Mouse (Mus musculus): ENCODE results near the gene 1700025C18Rik. TPM values are rescaled to one million over a fixed set of nuclear protein-coding genes. Genes with fewer than 3 reads are reported as not detected.

The 1700025C18Rik gene
- polyA plus RNA-seq, 1 experiment from 2014 or later = not detected

GRCm38 (mm10) chr2:165105513-165106079 lies 15.0 kb upstream of the 1700025C18Rik start:
- no peak for ATAC-seq (ENCODE audit: insufficient read depth)
- H3K9me3 ChIP-seq (replicated peaks) = no peaks in the 10 kb centered on the region
- H3K4me1 ChIP-seq (replicated peaks) = no peaks in the 10 kb centered on the region
- H3K27me3 ChIP-seq = peaks cover 58% of the 10 kb centered on the region
- H3K4me3 ChIP-seq (replicated peaks) = no peak overlapping the region
- no peaks in the 10 kb centered on the region for H3K36me3 ChIP-seq (replicated peaks)
- no peak overlapping the region for H3K9ac ChIP-seq
- no peak overlapping the region for H3K4me2 ChIP-seq
- H3K27ac ChIP-seq (replicated peaks) = no peak overlapping the region
- 58% methylated on average over 16 of the region's 16 CpGs for WGBS (ENCODE audit: insufficient replicate concordance)

GRCm38 (mm10) chr2:165102920-165103319 lies 12.4 kb upstream of the 1700025C18Rik start:
- Histone ChIP-seq H3K9ac (no peak overlapping the region), H3K27me3 (peaks cover 36% of the 10 kb centered on the region), H3K4me1 (replicated peaks) (no peaks in the 10 kb centered on the region), H3K4me2 (no peak overlapping the region), H3K9me3 (replicated peaks) (no peaks in the 10 kb centered on the region), H3K4me3 (replicated peaks) (no peak overlapping the region), H3K36me3 (replicated peaks) (no peaks in the 10 kb centered on the region), H3K27ac (replicated peaks) (no peak overlapping the region)
- WGBS (ENCODE audit: insufficient replicate concordance) = 33% methylated on average over 3 of the region's 3 CpGs
- no peak for ATAC-seq (ENCODE audit: insufficient read depth)

GRCm38 (mm10) chr2:165100749-165101148 lies 10.2 kb upstream of the 1700025C18Rik start:
- Histone ChIP-seq H3K4me1 (replicated peaks) (no peaks in the 10 kb centered on the region), H3K4me3 (replicated peaks) (no peak overlapping the region), H3K9me3 (replicated peaks) (no peaks in the 10 kb centered on the region), H3K36me3 (replicated peaks) (no peaks in the 10 kb centered on the region), H3K4me2 (no peak overlapping the region), H3K9ac (no peak overlapping the region), H3K27me3 (peaks cover 31% of the 10 kb centered on the region), H3K27ac (replicated peaks) (no peak overlapping the region)
- WGBS (ENCODE audit: insufficient replicate concordance) = 8% methylated on average over 6 of the region's 6 CpGs
- no peak for ATAC-seq (ENCODE audit: insufficient read depth)

GRCm38 (mm10) chr2:165098861-165099260 lies 8.3 kb upstream of the 1700025C18Rik start:
- Histone ChIP-seq H3K36me3 (replicated peaks) (no peaks in the 10 kb centered on the region), H3K27me3 (peaks cover 21% of the 10 kb centered on the region), H3K4me3 (replicated peaks) (no peak overlapping the region), H3K9me3 (replicated peaks) (no peaks in the 10 kb centered on the region), H3K9ac (no peak overlapping the region), H3K27ac (replicated peaks) (no peak overlapping the region), H3K4me1 (replicated peaks) (no peaks in the 10 kb centered on the region), H3K4me2 (no peak overlapping the region)
- WGBS (ENCODE audit: insufficient replicate concordance) = 53% methylated on average over 3 of the region's 3 CpGs
- no peak for ATAC-seq (ENCODE audit: insufficient read depth)

GRCm38 (mm10) chr2:165096367-165096766 lies 5.8 kb upstream of the 1700025C18Rik start:
- WGBS (ENCODE audit: insufficient replicate concordance) = 18% methylated on average over 10 of the region's 10 CpGs
- no peak overlapping the region for H3K4me2 ChIP-seq
- no peak overlapping the region for H3K4me3 ChIP-seq (replicated peaks)
- no peak overlapping the region for H3K27ac ChIP-seq (replicated peaks)
- peaks cover 22% of the 10 kb centered on the region for H3K27me3 ChIP-seq
- no peaks in the 10 kb centered on the region for H3K9me3 ChIP-seq (replicated peaks)
- no peak overlapping the region for H3K9ac ChIP-seq
- H3K4me1 ChIP-seq (replicated peaks) = no peaks in the 10 kb centered on the region
- no peaks in the 10 kb centered on the region for H3K36me3 ChIP-seq (replicated peaks)
- ATAC-seq (ENCODE audit: insufficient read depth) = no peak

- WGBS (ENCODE audit: insufficient replicate concordance) = 67% methylated on average over 7 of the region's 7 CpGs
- no peak overlapping the region for H3K4me3 ChIP-seq (replicated peaks)
- H3K36me3 ChIP-seq (replicated peaks) = no peaks in the 10 kb centered on the region
- no peak overlapping the region for H3K9ac ChIP-seq
- no peaks in the 10 kb centered on the region for H3K9me3 ChIP-seq (replicated peaks)
- H3K27ac ChIP-seq (replicated peaks) = no peak overlapping the region
- no peak for ATAC-seq (ENCODE audit: insufficient read depth)
- H3K4me2 ChIP-seq = no peak overlapping the region
- no peaks in the 10 kb centered on the region for H3K4me1 ChIP-seq (replicated peaks)
- peaks cover 19% of the 10 kb centered on the region for H3K27me3 ChIP-seq
These were observed 1.8 kb upstream of the 1700025C18Rik start for GRCm38 (mm10) chr2:165092393-165092792.

- Histone ChIP-seq H3K27ac (replicated peaks) (no peak overlapping the region), H3K9me3 (replicated peaks) (no peaks in the 10 kb centered on the region), H3K4me1 (replicated peaks) (no peaks in the 10 kb centered on the region), H3K27me3 (peaks cover 12% of the 10 kb centered on the region), H3K9ac (no peak overlapping the region), H3K4me3 (replicated peaks) (no peak overlapping the region), H3K36me3 (replicated peaks) (no peaks in the 10 kb centered on the region), H3K4me2 (no peak overlapping the region)
- WGBS (ENCODE audit: insufficient replicate concordance) = 60% methylated on average over 8 of the region's 8 CpGs
- no peak for ATAC-seq (ENCODE audit: insufficient read depth)
These were observed 949 bp upstream of the 1700025C18Rik start for GRCm38 (mm10) chr2:165091433-165091965.

GRCm38 (mm10) chr2:165089470-165089869 lies 1.1 kb downstream of the 1700025C18Rik start:
- no peak for ATAC-seq (ENCODE audit: insufficient read depth)
- H3K4me1 ChIP-seq (replicated peaks) = no peaks in the 10 kb centered on the region
- 37% methylated on average over 14 of the region's 14 CpGs for WGBS (ENCODE audit: insufficient replicate concordance)

GRCm38 (mm10) chr2:165086634-165087033 lies 3.9 kb downstream of the 1700025C18Rik start:
- Histone ChIP-seq H3K36me3 (replicated peaks) (no peaks in the 10 kb centered on the region), H3K4me2 (no peak overlapping the region), H3K27me3 (peaks cover 2% of the 10 kb centered on the region; the same call in 1 of the 2 replicates), H3K4me3 (replicated peaks) (no peak overlapping the region), H3K4me1 (replicated peaks) (no peaks in the 10 kb centered on the region), H3K9me3 (replicated peaks) (no peaks in the 10 kb centered on the region), H3K27ac (replicated peaks) (no peak overlapping the region), H3K9ac (no peak overlapping the region)
- ATAC-seq (ENCODE audit: insufficient read depth) = no peak
- 61% methylated on average over 4 of the region's 4 CpGs for WGBS (ENCODE audit: insufficient replicate concordance)

More at GRCm38 (mm10) chr2:165089470-165089869, 1.1 kb downstream of the 1700025C18Rik start:
- H3K9ac ChIP-seq = no peak overlapping the region
- H3K9me3 ChIP-seq (replicated peaks) = no peaks in the 10 kb centered on the region
- H3K4me3 ChIP-seq (replicated peaks) = no peak overlapping the region
- H3K36me3 ChIP-seq (replicated peaks) = no peaks in the 10 kb centered on the region
- no peak overlapping the region for H3K4me2 ChIP-seq
- H3K27me3 ChIP-seq = peaks cover 4% of the 10 kb centered on the region; the same call in 1 of the 2 replicates
- no peak overlapping the region for H3K27ac ChIP-seq (replicated peaks)

- Histone ChIP-seq H3K27ac (replicated peaks) (no peak overlapping the region), H3K4me1 (replicated peaks) (no peaks in the 10 kb centered on the region), H3K9me3 (replicated peaks) (no peaks in the 10 kb centered on the region), H3K4me3 (replicated peaks) (no peak overlapping the region), H3K36me3 (replicated peaks) (no peaks in the 10 kb centered on the region), H3K4me2 (no peak overlapping the region), H3K27me3 (peaks cover 51% of the 10 kb centered on the region), H3K9ac (no peak overlapping the region)
- ATAC-seq (ENCODE audit: insufficient read depth) = no peak
- 24% methylated on average over 7 of the region's 7 CpGs for WGBS (ENCODE audit: insufficient replicate concordance)
These were observed 9.3 kb downstream of the 1700025C18Rik start for GRCm38 (mm10) chr2:165081257-165081656.

- Histone ChIP-seq H3K27me3 (peaks cover 57% of the 10 kb centered on the region), H3K36me3 (replicated peaks) (no peaks in the 10 kb centered on the region), H3K27ac (replicated peaks) (no peak overlapping the region), H3K9me3 (replicated peaks) (no peaks in the 10 kb centered on the region), H3K4me2 (no peak overlapping the region), H3K4me3 (replicated peaks) (no peak overlapping the region), H3K9ac (no peak overlapping the region), H3K4me1 (replicated peaks) (no peaks in the 10 kb centered on the region)
- WGBS (ENCODE audit: insufficient replicate concordance) = 18% methylated on average over 9 of the region's 9 CpGs
- no peak for ATAC-seq (ENCODE audit: insufficient read depth)
These were observed 9.9 kb downstream of the 1700025C18Rik start for GRCm38 (mm10) chr2:165080657-165081056.

- H3K27ac ChIP-seq (replicated peaks) = no peak overlapping the region
- H3K27me3 ChIP-seq = peaks cover 76% of the 10 kb centered on the region
- ATAC-seq (ENCODE audit: insufficient read depth) = no peak
- H3K4me2 ChIP-seq = no peak overlapping the region
- H3K36me3 ChIP-seq (replicated peaks) = no peaks in the 10 kb centered on the region
- no peaks in the 10 kb centered on the region for H3K4me1 ChIP-seq (replicated peaks)
- H3K9ac ChIP-seq = no peak overlapping the region
- no peaks in the 10 kb centered on the region for H3K9me3 ChIP-seq (replicated peaks)
- H3K4me3 ChIP-seq (replicated peaks) = no peak overlapping the region
- WGBS (ENCODE audit: insufficient replicate concordance) = 24% methylated on average over 10 of the region's 10 CpGs
These were observed 11.9 kb downstream of the 1700025C18Rik start for GRCm38 (mm10) chr2:165078605-165079004.
